8 mouse cellular contexts compared by ENCODE assay signal in genomic region chr2:157914105-157914764, GRCm38 (mm10). TPM values are rescaled to one million over a fixed set of nuclear protein-coding genes. Genes with fewer than 3 reads are reported as not detected.
A peak's percentile ranks its signal among the peaks of the same experiment; 100 is the strongest.
DNase-seq lines count a peak whose midpoint lies in the region; ATAC-seq and TF ChIP-seq lines count a peak whose summit lies in the region.

Gene Vstm2l (plus strand): TSS chr2:157914653.

- no peak within 1 kb of the TSS for H3K27ac ChIP-seq in lung, embryonic 16.5 days (ENCODE audit: low read length)
- no peak within 1 kb of the TSS for H3K27ac ChIP-seq in cortical plate, adult 2 months (ENCODE audit: insufficient read depth, low read length)
- H3K27ac ChIP-seq in hindbrain, embryonic 12.5 days, result peak within 1 kb of the TSS; percentile 77
- no peak within 1 kb of the TSS for H3K27ac ChIP-seq in limb, embryonic 11.5 days (replicated peaks; ENCODE audit: low read depth, low read length)

- peak within 1 kb of the TSS; percentile 38 for H3K4me2 ChIP-seq in lung, embryonic 16.5 days (ENCODE audit: low read depth, low read length)
- H3K4me2 ChIP-seq in hindbrain, embryonic 12.5 days (replicated peaks), result peak within 1 kb of the TSS; percentile 65
- H3K4me2 ChIP-seq in limb, embryonic 11.5 days (ENCODE audit: low read depth, severe bottlenecking), result peak within 1 kb of the TSS; percentile 45

- H3K36me3 ChIP-seq in lung, embryonic 16.5 days (ENCODE audit: control insufficient read depth, insufficient read depth, low read length), result no peaks in the 10 kb centered on the region
- no peaks in the 10 kb centered on the region for H3K36me3 ChIP-seq in hindbrain, embryonic 12.5 days
- no peaks in the 10 kb centered on the region for H3K36me3 ChIP-seq in limb, embryonic 11.5 days (ENCODE audit: control insufficient read depth, insufficient read depth, low read length)

- 3% methylated on average over 50 of the region's 62 CpGs for WGBS in lung, embryonic 16.5 days
- WGBS in hindbrain, embryonic 12.5 days, result 3% methylated on average over 52 of the region's 62 CpGs
- WGBS in limb, embryonic 11.5 days, result 3% methylated on average over 59 of the region's 62 CpGs

- no peak for TF ChIP-seq POLR2A in cortical plate, adult 2 months (IDR thresholded peaks at IDR 0.05; ENCODE audit: extremely low read depth, insufficient read depth, low read length)

- no peak for ATAC-seq in lung, embryonic 16.5 days (ENCODE audit: low read depth)
- no peak; the same call in 1 of the 2 replicates for ATAC-seq in hindbrain, embryonic 12.5 days (ENCODE audit: low FRiP score)
- ATAC-seq in limb, embryonic 11.5 days (ENCODE audit: insufficient number of reproducible peaks, low FRiP score, low TSS enrichment, low read depth), result no peak

- no peaks in the 10 kb centered on the region for H3K9me3 ChIP-seq in lung, embryonic 16.5 days (ENCODE audit: control insufficient read depth, low read length)
- H3K9me3 ChIP-seq in hindbrain, embryonic 12.5 days (replicated peaks), result no peaks in the 10 kb centered on the region
- no peaks in the 10 kb centered on the region for H3K9me3 ChIP-seq in limb, embryonic 11.5 days (ENCODE audit: control insufficient read depth, low read length)

- no peak for TF ChIP-seq CTCF in cortical plate, adult 2 months (IDR thresholded peaks at IDR 0.05; ENCODE audit: extremely low read depth, insufficient read depth, low read length)

- DNase-seq in lung, postnatal 4 days, result no peak
- peak; percentile 42 for DNase-seq in limb, embryonic 11.5 days (ENCODE audit: low spot score)
- DNase-seq in right cerebral cortex, postnatal 10 days (ENCODE audit: low spot score in 2 of 2), result peak; percentile 85 to 89
- DNase-seq in lung, postnatal 25 days (ENCODE audit: low spot score), result no peak
- no peak for DNase-seq in lung, adult 18-20 months

- H3K9ac ChIP-seq in lung, embryonic 16.5 days (ENCODE audit: low read length), result no peak within 1 kb of the TSS
- peak within 1 kb of the TSS; percentile 71 for H3K9ac ChIP-seq in hindbrain, embryonic 12.5 days
- H3K9ac ChIP-seq in limb, embryonic 11.5 days (ENCODE audit: low read length), result no peak within 1 kb of the TSS

- peaks cover 35% of the 10 kb centered on the region for H3K27me3 ChIP-seq in lung, embryonic 16.5 days (ENCODE audit: control insufficient read depth, insufficient read depth, low read depth, low read length)
- H3K27me3 ChIP-seq in hindbrain, embryonic 12.5 days, result peaks cover 51% of the 10 kb centered on the region
- peaks cover 38% of the 10 kb centered on the region for H3K27me3 ChIP-seq in limb, embryonic 11.5 days (ENCODE audit: control insufficient read depth, insufficient read depth, low read length)

- H3K4me3 ChIP-seq in lung, embryonic 16.5 days (ENCODE audit: low read length), result peak within 1 kb of the TSS; percentile 29
- H3K4me3 ChIP-seq in cortical plate, adult 2 months (ENCODE audit: insufficient read depth, low read length), result peak within 1 kb of the TSS; percentile 71
- H3K4me3 ChIP-seq in hindbrain, embryonic 12.5 days, result peak within 1 kb of the TSS; percentile 55
- peak within 1 kb of the TSS; percentile 20 for H3K4me3 ChIP-seq in limb, embryonic 11.5 days (ENCODE audit: low read depth, low read length)

- peaks cover 4% of the 10 kb centered on the region; the same call in 1 of the 2 replicates for H3K4me1 ChIP-seq in lung, embryonic 16.5 days (replicated peaks; ENCODE audit: control insufficient read depth, insufficient read depth, low read length)
- no peaks in the 10 kb centered on the region for H3K4me1 ChIP-seq in cortical plate, adult 2 months (ENCODE audit: control insufficient read depth, insufficient read depth, low read length)
- H3K4me1 ChIP-seq in hindbrain, embryonic 12.5 days, result peaks cover 41% of the 10 kb centered on the region
- no peaks in the 10 kb centered on the region for H3K4me1 ChIP-seq in limb, embryonic 11.5 days (ENCODE audit: control insufficient read depth, insufficient read depth, low read length)

RNA-seq across cellular contexts. Expression of gene Vstm2l, which starts in this region (rescaled TPM):
- polyA plus RNA-seq in lung, embryonic 16.5 days (2015; fragmentation: Nextera tagmentation; extraction: Ambion mirVana), result not detected in 2 replicates
- 58.6 and 65.1 TPM in 2 replicates for polyA plus RNA-seq in cortical plate, adult 2 months (2012; rRNA removed)
- 13.7 and 15.3 TPM in 2 replicates for polyA plus RNA-seq in hindbrain, embryonic 12.5 days (2016; fragmentation: Nextera tagmentation; extraction: Ambion mirVana)
- 0.14 TPM in 1 of 2 replicates, not detected in the other for polyA plus RNA-seq in limb, embryonic 11.5 days (2014; fragmentation: Nextera tagmentation; extraction: Ambion mirVana)

Comparison
In these comparisons a context has a peak if more than half of its experiments do, and no peak if none do; other contexts are left out.
1. RNA of gene Vstm2l (polyA plus RNA-seq): 58.6 to 65.1 TPM in cortical plate, adult 2 months and 13.7 to 15.3 TPM in hindbrain, embryonic 12.5 days; not detected in lung, embryonic 16.5 days and 0.14 TPM in limb, embryonic 11.5 days; every median in the first group is over 10 times any median in the second.
2. Peak in DNase-seq, H3K4me3 ChIP-seq and H3K4me2 ChIP-seq in limb, embryonic 11.5 days; RNA of the gene not detected or under 1 TPM.
3. H3K4me3 ChIP-seq: peak in every context shown above with its lines; median percentile 71 in cortical plate, adult 2 months; 55 in hindbrain, embryonic 12.5 days; 29 in lung, embryonic 16.5 days; 20 in limb, embryonic 11.5 days.
4. DNase-seq: peak in right cerebral cortex, postnatal 10 days (2 of 2); none in lung, postnatal 4 days (0 of 2), lung, postnatal 25 days (single experiment) and lung, adult 18-20 months (0 of 2).
5. Peak in every context shown above with its lines, with median percentiles within 50 percentile points of each other: H3K4me2 ChIP-seq.